Mouse (Mus musculus) testis, adult 2 months (tissue): ENCODE data around the gene Dcp1b. TPM values are rescaled to one million over a fixed set of nuclear protein-coding genes. Genes with fewer than 3 reads are reported as not detected.

Experiments used
- H3K27ac ChIP-seq: fragments of 200-500 bp; 2 replicates; pipeline ENCODE4 v1.5.1; 2012; ENCODE audit warnings: low read depth, low read length; ENCODE audit not compliant: control insufficient read depth, insufficient read depth
- H3K27me3 ChIP-seq: fragments of 200-500 bp; 2 replicates; pipeline ENCODE4 v1.6.1; 2012; ENCODE audit warnings: mild to moderate bottlenecking, low read length, moderate library complexity; ENCODE audit not compliant: control insufficient read depth, insufficient read depth
- H3K36me3 ChIP-seq: fragments of 200-500 bp; 2 replicates; pipeline ENCODE4 v1.6.1; 2012; ENCODE audit warnings: mild to moderate bottlenecking, low read length; ENCODE audit not compliant: control insufficient read depth, insufficient read depth
- H3K4me1 ChIP-seq: fragments of 200-500 bp; 2 replicates; pipeline ENCODE4 v1.6.1; 2012; ENCODE audit warnings: low read length; ENCODE audit not compliant: control insufficient read depth, insufficient read depth
- H3K4me3 ChIP-seq: fragments of 200-500 bp; 2 replicates; pipeline ENCODE4 v1.5.1; 2012; ENCODE audit warnings: low read depth, mild to moderate bottlenecking, low read length, moderate library complexity, mixed read lengths; ENCODE audit not compliant: control insufficient read depth
- CTCF ChIP-seq: fragments of 200-500 bp; IDR thresholded peaks from 2 replicates; pipeline ENCODE4 v1.5.1; 2012; ENCODE audit warnings: low read depth, mild to moderate bottlenecking, inconsistent platforms, low read length, moderate library complexity; ENCODE audit not compliant: control insufficient read depth, insufficient read depth, insufficient replicate concordance
- POLR2A ChIP-seq: fragments of 200-500 bp; IDR thresholded peaks from 2 replicates; pipeline ENCODE4 v1.6.1; 2012; ENCODE audit warnings: low read depth, mild to moderate bottlenecking, inconsistent platforms, low read length, moderate library complexity; ENCODE audit not compliant: control insufficient read depth
- polyA plus RNA-seq: library from polyadenylated mRNA; depleted of rRNA; stranded (reverse); fragments of >200 nt; gene quantifications from 2 replicates; pipeline ENCODE4 v1.2.3, GENCODE M21; 2012; rRNA removed

Dcp1b gene
- polyA plus RNA-seq, 1 experiment, result 107 TPM

DNA sequence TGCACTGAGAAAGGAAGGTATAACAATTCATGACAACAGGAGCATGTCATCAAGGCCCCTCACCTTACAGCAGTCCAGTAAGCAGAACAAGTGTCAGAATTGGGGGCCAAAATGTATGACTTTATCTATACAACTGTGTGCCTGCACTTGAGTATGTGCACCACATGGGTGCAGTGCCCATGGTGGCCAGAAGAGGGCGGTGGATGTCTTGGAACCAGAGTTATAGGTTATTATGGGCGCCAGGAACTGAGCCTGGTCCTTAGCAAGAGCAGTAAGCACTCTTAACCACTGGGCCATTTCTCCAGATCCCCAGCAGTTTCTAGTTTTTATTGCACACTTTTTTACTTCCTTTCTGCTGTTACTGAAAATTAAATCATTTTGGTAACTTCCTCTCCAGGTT lies 71.0 kb downstream of the Dcp1b start:
- TF ChIP-seq POLR2A, result no peak
- peak; percentile 82; the same call in 1 of the 2 replicates for TF ChIP-seq CTCF
- H3K36me3 ChIP-seq, result no peaks in the 10 kb centered on the region
- H3K4me3 ChIP-seq, result no peak overlapping the region
- H3K27me3 ChIP-seq, result no peaks in the 10 kb centered on the region
- no peaks in the 10 kb centered on the region for H3K4me1 ChIP-seq
- no peak overlapping the region for H3K27ac ChIP-seq

DNA sequence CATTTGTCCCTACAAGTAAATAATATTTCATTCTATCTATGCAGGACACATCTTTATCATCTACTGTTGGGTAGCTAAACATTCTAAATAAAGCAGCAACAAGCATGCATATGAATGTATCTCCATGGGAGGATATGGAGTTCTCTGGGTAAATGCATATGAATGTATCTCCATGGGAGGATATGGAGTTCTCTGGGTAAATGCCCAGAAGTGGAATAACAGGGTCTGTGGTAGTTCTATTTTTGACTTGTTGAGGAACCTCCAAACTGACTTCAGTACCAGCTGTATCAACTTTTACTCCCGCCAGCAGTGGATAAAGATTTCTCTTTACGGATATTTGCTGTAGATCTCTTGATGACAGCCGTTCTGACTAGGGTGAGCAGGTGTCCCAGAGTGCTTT lies 73.5 kb downstream of the Dcp1b start:
- Histone ChIP-seq H3K4me1 (no peaks in the 10 kb centered on the region), H3K4me3 (no peak overlapping the region), H3K36me3 (no peaks in the 10 kb centered on the region), H3K27ac (no peak overlapping the region), H3K27me3 (no peaks in the 10 kb centered on the region)
- TF ChIP-seq CTCF (no peak), POLR2A (no peak)

DNA sequence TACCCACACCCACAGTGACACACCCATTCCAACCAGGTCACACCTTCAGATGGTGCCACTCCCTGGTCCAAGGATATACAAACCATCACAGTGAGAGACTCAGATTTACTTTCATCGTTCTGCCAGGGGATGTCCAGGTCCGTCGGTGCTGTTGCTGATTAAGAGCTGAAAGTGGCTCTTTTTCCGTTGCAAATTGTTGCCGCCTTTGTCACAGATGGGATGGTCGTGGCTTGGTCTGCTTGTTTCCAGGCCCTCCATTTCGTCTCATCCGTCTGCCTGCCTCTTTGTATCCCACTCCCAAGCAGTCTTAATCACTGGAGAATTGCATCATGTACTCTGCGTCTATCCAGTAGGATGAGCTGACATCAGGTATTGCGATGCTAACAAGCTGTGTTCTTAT lies 74.7 kb downstream of the Dcp1b start:
- Histone ChIP-seq H3K27me3 (no peaks in the 10 kb centered on the region), H3K4me3 (no peak overlapping the region), H3K36me3 (no peaks in the 10 kb centered on the region), H3K4me1 (no peaks in the 10 kb centered on the region), H3K27ac (no peak overlapping the region)
- TF ChIP-seq POLR2A (no peak), CTCF (no peak)

DNA sequence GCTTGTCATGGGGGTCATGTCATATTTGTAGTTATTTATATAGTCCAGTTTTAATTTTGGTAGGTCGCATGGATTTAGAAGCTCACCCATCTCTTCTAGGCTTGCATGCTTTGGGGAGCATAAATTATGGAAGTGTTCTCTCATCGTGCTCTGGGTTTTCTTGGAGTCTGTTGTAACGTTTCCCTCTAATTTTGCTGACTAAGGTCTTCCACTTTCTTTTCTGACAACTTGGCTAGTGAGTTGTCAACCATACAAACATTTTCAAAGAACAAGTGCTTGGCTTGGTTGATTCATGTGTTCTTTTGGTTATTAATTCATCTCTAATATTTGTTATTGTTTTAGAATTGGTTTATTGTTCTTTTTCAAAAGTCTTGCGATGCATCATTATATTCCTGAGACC lies 76.7 kb downstream of the Dcp1b start:
- no peak for TF ChIP-seq CTCF
- TF ChIP-seq POLR2A, result no peak
- Histone ChIP-seq H3K27ac (no peak overlapping the region), H3K27me3 (no peaks in the 10 kb centered on the region), H3K36me3 (no peaks in the 10 kb centered on the region), H3K4me1 (no peaks in the 10 kb centered on the region), H3K4me3 (no peak overlapping the region)

Other genes starting within 250 kb of the Dcp1b start
- 1.5 and 1.8 TPM in 2 replicates for gene Cacna1c, start 21.2 kb downstream of the Dcp1b start, polyA plus RNA-seq
- 0.04 and 0.05 TPM in 2 replicates for gene Cacna2d4, start 61.3 kb downstream of the Dcp1b start, polyA plus RNA-seq
- gene Lrtm2, start 155.5 kb downstream of the Dcp1b start, polyA plus RNA-seq, result 0.10 and 0.17 TPM in 2 replicates
- gene Adipor2, start 242.5 kb downstream of the Dcp1b start, polyA plus RNA-seq, result 20.8 and 22.0 TPM in 2 replicates